Mouse (Mus musculus) liver, postnatal 0 days (tissue): ENCODE measurements around the gene Irs3.

Experiments
- CTCF ChIP-seq: sonication (generic); IDR thresholded peaks from 2 replicates; pipeline ENCODE4 v1.5.1; 2016; ENCODE audit warnings: antibody characterized with exemption, low read depth
- EP300 ChIP-seq: IDR thresholded peaks from 2 replicates; pipeline ENCODE4 v1.6.1; 2016; ENCODE audit warnings: antibody characterized with exemption, low read depth, mild to moderate bottlenecking

DNA sequence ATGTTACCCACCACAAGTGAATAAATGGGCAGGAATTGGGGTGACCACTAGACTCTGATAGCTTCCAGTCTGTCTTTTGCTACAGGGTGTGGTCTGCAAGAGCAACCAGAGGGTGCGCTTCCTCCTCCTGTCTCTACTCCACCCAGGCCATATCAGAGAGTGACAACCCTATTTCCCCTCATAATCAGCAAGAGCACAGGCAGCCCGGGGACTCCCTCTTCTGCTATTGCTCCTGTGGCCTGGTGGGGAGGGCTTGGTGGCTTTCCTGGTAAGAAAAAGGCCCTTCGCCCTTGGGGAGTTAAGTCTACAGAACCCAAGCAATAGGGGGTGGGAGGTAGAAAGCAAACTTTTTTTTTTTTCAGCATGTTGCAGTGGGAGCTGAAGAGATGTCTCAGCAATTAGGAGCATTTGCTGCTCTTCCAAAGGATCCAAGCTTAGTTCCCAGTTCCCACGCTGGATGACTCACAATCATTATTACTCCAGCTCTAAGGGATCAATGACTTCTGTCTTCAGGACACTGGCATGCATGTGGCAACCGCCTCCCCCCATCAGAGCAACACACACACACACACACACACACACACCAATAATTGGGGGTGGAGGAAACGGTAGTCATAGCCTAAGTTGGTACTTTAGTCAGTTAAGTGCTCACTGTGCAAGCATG is 40.7 kb upstream of the Irs3 start:
- TF ChIP-seq CTCF: peak; percentile 52
- TF ChIP-seq EP300: peak; percentile 95
